Mouse (Mus musculus): ENCODE measurements around the gene Ntm. TPM values are rescaled to one million over a fixed set of nuclear protein-coding genes. Genes with fewer than 3 reads are reported as not detected.

Gene Ntm
- polyA plus RNA-seq, 1 experiment from 2014 or later: 0.66 TPM

DNA sequence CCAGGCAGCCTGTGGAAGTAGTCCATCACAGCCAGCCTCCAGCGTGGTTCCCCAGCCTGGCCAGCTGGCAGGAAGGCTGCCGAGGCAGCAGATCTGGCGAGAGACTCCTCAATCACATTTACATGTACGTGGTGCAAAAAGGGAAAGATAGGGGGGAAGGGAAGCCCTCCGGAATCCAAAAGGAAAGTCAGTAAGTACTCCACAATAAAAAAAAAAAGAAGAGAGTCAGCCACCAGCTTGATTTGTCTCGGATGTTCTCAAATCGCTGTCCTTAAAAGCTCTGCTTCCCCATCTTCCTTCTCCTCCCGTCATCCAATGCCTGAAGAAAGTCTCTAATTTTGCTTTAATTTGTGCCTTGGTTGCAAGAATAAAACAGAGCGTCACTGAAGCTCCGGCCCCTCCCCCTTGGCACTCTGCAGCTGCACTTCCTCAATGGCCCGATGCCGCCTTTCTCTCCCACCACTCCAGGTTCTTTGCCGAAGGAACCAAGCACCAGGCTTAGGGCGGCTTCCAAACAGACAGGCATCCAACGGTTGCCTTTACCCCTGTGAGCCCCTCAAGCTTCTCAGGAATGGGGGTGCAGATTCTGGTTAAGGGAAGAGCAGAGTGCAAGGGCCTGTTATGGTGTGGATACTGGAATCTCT, 212.4 kb downstream of the Ntm start:
- Histone ChIP-seq H3K27ac (replicated peaks) (no peak overlapping the region), H3K27me3 (no peaks in the 10 kb centered on the region), H3K4me3 (replicated peaks) (no peak overlapping the region), H3K9ac (no peak overlapping the region), H3K4me1 (replicated peaks) (no peaks in the 10 kb centered on the region), H3K9me3 (replicated peaks) (no peaks in the 10 kb centered on the region), H3K4me2 (peak overlapping the region; percentile 20), H3K36me3 (replicated peaks) (no peaks in the 10 kb centered on the region)
- 8% methylated on average over 15 of the region's 15 CpGs for WGBS (ENCODE audit: insufficient replicate concordance)
- no peak for ATAC-seq (ENCODE audit: insufficient read depth)

- Histone ChIP-seq H3K9me3 (replicated peaks) (no peaks in the 10 kb centered on the region), H3K9ac (no peak overlapping the region), H3K4me3 (replicated peaks) (no peak overlapping the region), H3K4me2 (no peak overlapping the region), H3K4me1 (replicated peaks) (no peaks in the 10 kb centered on the region), H3K36me3 (replicated peaks) (no peaks in the 10 kb centered on the region), H3K27me3 (no peaks in the 10 kb centered on the region), H3K27ac (replicated peaks) (no peak overlapping the region)
- 36% methylated on average over 4 of the region's 4 CpGs for WGBS (ENCODE audit: insufficient replicate concordance)
- ATAC-seq (ENCODE audit: insufficient read depth): no peak
Measured at GRCm38 (mm10) chr9:29748070-29748469, 214.9 kb downstream of the Ntm start.

- ATAC-seq (ENCODE audit: insufficient read depth): no peak
- no peaks in the 10 kb centered on the region for H3K27me3 ChIP-seq
- no peaks in the 10 kb centered on the region for H3K4me1 ChIP-seq (replicated peaks)
- WGBS (ENCODE audit: insufficient replicate concordance): 46% methylated on average over 9 of the region's 9 CpGs
- no peak overlapping the region for H3K27ac ChIP-seq (replicated peaks)
- H3K4me3 ChIP-seq (replicated peaks): no peak overlapping the region
- H3K36me3 ChIP-seq (replicated peaks): no peaks in the 10 kb centered on the region
- H3K9me3 ChIP-seq (replicated peaks): no peaks in the 10 kb centered on the region
- H3K4me2 ChIP-seq: no peak overlapping the region
- no peak overlapping the region for H3K9ac ChIP-seq
Measured at GRCm38 (mm10) chr9:29738835-29739526, 224.0 kb downstream of the Ntm start.

GRCm38 (mm10) chr9:29736031-29736430, 226.9 kb downstream of the Ntm start:
- no peak overlapping the region for H3K27ac ChIP-seq (replicated peaks)
- no peaks in the 10 kb centered on the region for H3K9me3 ChIP-seq (replicated peaks)
- H3K4me3 ChIP-seq (replicated peaks): no peak overlapping the region
- H3K27me3 ChIP-seq: no peaks in the 10 kb centered on the region
- no peak overlapping the region for H3K9ac ChIP-seq
- H3K36me3 ChIP-seq (replicated peaks): no peaks in the 10 kb centered on the region
- H3K4me2 ChIP-seq: no peak overlapping the region
- ATAC-seq (ENCODE audit: insufficient read depth): no peak
- WGBS (ENCODE audit: insufficient replicate concordance): 12% methylated on average over 3 of the region's 3 CpGs
- no peaks in the 10 kb centered on the region for H3K4me1 ChIP-seq (replicated peaks)

DNA sequence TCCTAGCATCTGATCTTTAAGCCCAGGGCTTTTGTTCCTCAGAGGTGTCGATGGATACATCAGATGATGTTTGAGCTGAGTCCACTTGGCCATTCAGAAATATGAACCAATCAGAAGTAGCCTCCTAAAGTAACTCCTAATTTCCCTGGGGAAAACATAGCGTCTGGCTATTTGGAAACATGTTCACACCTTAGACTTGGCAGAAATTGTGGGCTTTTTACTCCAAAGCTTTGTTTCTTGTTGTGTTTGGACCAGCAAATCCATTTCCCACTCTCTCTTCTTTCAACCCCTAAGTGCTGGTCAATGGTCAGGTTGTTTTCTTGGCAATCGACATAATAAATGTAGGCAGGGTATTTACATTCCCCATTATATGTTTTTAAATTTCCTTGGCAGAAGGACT, 230.0 kb downstream of the Ntm start:
- 59% methylated on average over 3 of the region's 3 CpGs for WGBS (ENCODE audit: insufficient replicate concordance)

GRCm38 (mm10) chr9:29731672-29732071, 231.3 kb downstream of the Ntm start:
- Histone ChIP-seq H3K27ac (replicated peaks) (no peak overlapping the region), H3K36me3 (replicated peaks) (no peaks in the 10 kb centered on the region), H3K9ac (no peak overlapping the region), H3K9me3 (replicated peaks) (no peaks in the 10 kb centered on the region), H3K4me1 (replicated peaks) (no peaks in the 10 kb centered on the region), H3K27me3 (no peaks in the 10 kb centered on the region), H3K4me3 (replicated peaks) (no peak overlapping the region), H3K4me2 (no peak overlapping the region)
- ATAC-seq (ENCODE audit: insufficient read depth): no peak
- WGBS (ENCODE audit: insufficient replicate concordance): 52% methylated on average over 3 of the region's 3 CpGs

More for the DNA sequence above, 230.0 kb downstream of the Ntm start:
- Histone ChIP-seq H3K27ac (replicated peaks) (no peak overlapping the region), H3K4me3 (replicated peaks) (no peak overlapping the region), H3K36me3 (replicated peaks) (no peaks in the 10 kb centered on the region), H3K27me3 (no peaks in the 10 kb centered on the region), H3K4me2 (no peak overlapping the region), H3K4me1 (replicated peaks) (no peaks in the 10 kb centered on the region), H3K9me3 (replicated peaks) (no peaks in the 10 kb centered on the region), H3K9ac (no peak overlapping the region)
- no peak for ATAC-seq (ENCODE audit: insufficient read depth)

GRCm38 (mm10) chr9:29727540-29728432, 235.2 kb downstream of the Ntm start:
- Histone ChIP-seq H3K27me3 (no peaks in the 10 kb centered on the region), H3K9ac (no peak overlapping the region), H3K36me3 (replicated peaks) (no peaks in the 10 kb centered on the region), H3K4me1 (replicated peaks) (no peaks in the 10 kb centered on the region), H3K4me2 (no peak overlapping the region), H3K27ac (replicated peaks) (no peak overlapping the region), H3K9me3 (replicated peaks) (no peaks in the 10 kb centered on the region), H3K4me3 (replicated peaks) (no peak overlapping the region)
- no peak for ATAC-seq (ENCODE audit: insufficient read depth)
- 67% methylated on average over 19 of the region's 19 CpGs for WGBS (ENCODE audit: insufficient replicate concordance)

- H3K27me3 ChIP-seq: no peaks in the 10 kb centered on the region
- H3K9ac ChIP-seq: no peak overlapping the region
- H3K9me3 ChIP-seq (replicated peaks): no peaks in the 10 kb centered on the region
- no peaks in the 10 kb centered on the region for H3K36me3 ChIP-seq (replicated peaks)
- H3K4me2 ChIP-seq: no peak overlapping the region
- WGBS (ENCODE audit: insufficient replicate concordance): 14% methylated on average over 1 of the region's 1 CpGs
- no peak overlapping the region for H3K4me3 ChIP-seq (replicated peaks)
- no peak for ATAC-seq (ENCODE audit: insufficient read depth)
- no peaks in the 10 kb centered on the region for H3K4me1 ChIP-seq (replicated peaks)
- no peak overlapping the region for H3K27ac ChIP-seq (replicated peaks)
Measured at GRCm38 (mm10) chr9:29721461-29721860, 241.5 kb downstream of the Ntm start.

- WGBS (ENCODE audit: insufficient replicate concordance): 31% methylated on average over 2 of the region's 2 CpGs
- Histone ChIP-seq H3K27me3 (no peaks in the 10 kb centered on the region), H3K4me1 (replicated peaks) (no peaks in the 10 kb centered on the region), H3K4me2 (no peak overlapping the region), H3K27ac (replicated peaks) (no peak overlapping the region), H3K36me3 (replicated peaks) (no peaks in the 10 kb centered on the region), H3K9ac (no peak overlapping the region), H3K9me3 (replicated peaks) (no peaks in the 10 kb centered on the region), H3K4me3 (replicated peaks) (no peak overlapping the region)
- ATAC-seq (ENCODE audit: insufficient read depth): no peak
Measured at GRCm38 (mm10) chr9:29716795-29717194, 246.1 kb downstream of the Ntm start.

DNA sequence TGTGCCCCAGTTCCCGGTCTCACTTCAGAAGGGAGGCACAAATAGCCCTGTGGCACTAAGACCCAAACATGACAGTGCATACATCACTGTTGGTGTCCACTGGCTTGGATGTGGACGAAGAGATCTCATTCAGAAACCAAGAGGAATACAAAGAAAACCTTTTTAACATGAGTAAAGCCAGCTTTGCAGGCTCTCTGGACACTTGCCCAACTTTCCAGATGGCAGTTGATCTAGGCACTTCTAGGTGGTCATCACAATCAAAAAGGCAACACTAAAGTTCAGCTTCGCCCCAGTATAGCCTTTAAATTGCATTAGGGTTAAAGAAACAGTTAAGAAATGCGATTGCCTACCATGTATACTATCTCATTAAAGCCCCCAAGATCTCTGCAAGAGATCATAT, 264.7 kb downstream of the Ntm start:
- Histone ChIP-seq H3K27ac (replicated peaks) (no peak overlapping the region), H3K9me3 (replicated peaks) (no peaks in the 10 kb centered on the region), H3K4me2 (no peak overlapping the region), H3K4me3 (replicated peaks) (no peak overlapping the region), H3K4me1 (replicated peaks) (no peaks in the 10 kb centered on the region), H3K36me3 (replicated peaks) (no peaks in the 10 kb centered on the region), H3K27me3 (no peaks in the 10 kb centered on the region), H3K9ac (no peak overlapping the region)
- WGBS (ENCODE audit: insufficient replicate concordance): 46% methylated on average over 4 of the region's 4 CpGs
- ATAC-seq (ENCODE audit: insufficient read depth): no peak

DNA sequence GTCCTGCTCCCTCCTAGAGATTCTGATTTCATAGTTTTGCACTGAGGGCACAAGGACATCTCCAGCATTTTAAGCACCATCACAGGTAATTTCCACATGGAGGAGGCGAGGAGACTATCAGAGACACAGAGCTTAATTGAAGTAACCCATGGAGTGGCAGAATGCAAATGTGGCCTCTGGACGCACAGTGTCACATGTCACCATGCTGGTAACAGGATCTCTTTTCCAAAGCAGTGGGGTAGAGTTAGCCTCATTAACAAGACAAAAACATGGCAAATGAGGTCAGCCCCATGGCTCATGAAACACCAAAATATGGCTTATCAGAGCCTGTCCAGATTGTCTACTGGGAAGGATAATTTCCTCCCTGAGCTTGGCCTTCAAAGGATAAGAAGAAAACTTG, 268.8 kb downstream of the Ntm start:
- H3K9ac ChIP-seq: no peak overlapping the region
- no peaks in the 10 kb centered on the region for H3K9me3 ChIP-seq (replicated peaks)
- H3K4me1 ChIP-seq (replicated peaks): no peaks in the 10 kb centered on the region
- H3K4me3 ChIP-seq (replicated peaks): no peak overlapping the region
- WGBS (ENCODE audit: insufficient replicate concordance): 49% methylated on average over 2 of the region's 2 CpGs
- no peak overlapping the region for H3K27ac ChIP-seq (replicated peaks)
- H3K27me3 ChIP-seq: no peaks in the 10 kb centered on the region
- no peak for ATAC-seq (ENCODE audit: insufficient read depth)
- H3K36me3 ChIP-seq (replicated peaks): no peaks in the 10 kb centered on the region
- no peak overlapping the region for H3K4me2 ChIP-seq

All from liver, embryonic 15.5 days (tissue).